Mouse (Mus musculus) lung, postnatal 0 days (tissue): ENCODE measurements at regions not wholly inside any gene's neighbourhood (a gene's known extent, or its start where the extent isn't known, plus 50 kb on each side); places are given as distances from the start of the nearest gene placed in this dataset.

Experiments
- CTCF ChIP-seq: IDR thresholded peaks from 2 replicates; pipeline ENCODE4 v1.5.1; 2016; ENCODE audit warnings: antibody characterized with exemption, mild to moderate bottlenecking
- EP300 ChIP-seq: IDR thresholded peaks from 2 replicates; pipeline ENCODE4 v1.6.1; 2016; ENCODE audit warnings: antibody characterized with exemption, mild to moderate bottlenecking, control low read depth

- no peak for TF ChIP-seq CTCF
- no peak for TF ChIP-seq EP300
These were observed 362.1 kb downstream of the Ajap1 start for GRCm38 (mm10) chr4:153120480-153120879.
